Mouse (Mus musculus) embryonic facial prominence, embryonic 14.5 days (tissue): ENCODE data around the gene Nbeal2. TPM values are rescaled to one million over a fixed set of nuclear protein-coding genes. Genes with fewer than 3 reads are reported as not detected.
A peak's percentile ranks its signal among the peaks of the same experiment; 100 is the strongest.

ENCODE experiments used
- ATAC-seq: fragments of 200-750 bp; cut with Nextera tagmentation; 2 replicates; pipeline ENCODE4 v1.8.0; 2017; ENCODE audit warnings: low read depth, moderate number of reproducible peaks, moderate TSS enrichment
- DNase-seq: peaks from one replicate; pipeline ENCODE4 v3.0.0-alpha.2; 2015; ENCODE audit warnings: low spot score
- H3K27ac ChIP-seq: fragments of 300-500 bp; sonication (generic); replicated peaks from 2 replicates; pipeline ENCODE4 v1.5.1; 2014; ENCODE audit warnings: low read depth, mild to moderate bottlenecking, low read length, moderate library complexity
- H3K27me3 ChIP-seq: fragments of 300-500 bp; sonication (generic); replicated peaks from 2 replicates; pipeline ENCODE4 v1.6.1; 2014; ENCODE audit warnings: low read length; ENCODE audit not compliant: control insufficient read depth, insufficient read depth
- H3K36me3 ChIP-seq: fragments of 300-500 bp; sonication (generic); 2 replicates; pipeline ENCODE4 v1.6.1; 2014; ENCODE audit warnings: low read length, mixed read lengths; ENCODE audit not compliant: control insufficient read depth, insufficient read depth
- H3K4me1 ChIP-seq: fragments of 300-500 bp; sonication (generic); 2 replicates; pipeline ENCODE4 v1.6.1; 2014; ENCODE audit warnings: antibody characterized with exemption, low read length; ENCODE audit not compliant: control insufficient read depth, insufficient read depth
- H3K4me2 ChIP-seq: fragments of 300-500 bp; sonication (generic); 2 replicates; pipeline ENCODE4 v1.6.1; 2014; ENCODE audit warnings: low read depth, mild to moderate bottlenecking, low read length, moderate library complexity, mixed read lengths
- H3K4me3 ChIP-seq: fragments of 300-500 bp; sonication (generic); 2 replicates; pipeline ENCODE4 v1.5.1; 2014; ENCODE audit warnings: low read depth, mild to moderate bottlenecking, low read length
- H3K9ac ChIP-seq: fragments of 300-500 bp; sonication (generic); 2 replicates; pipeline ENCODE4 v1.6.1; 2014; ENCODE audit warnings: low read depth, mild to moderate bottlenecking, low read length, moderate library complexity, mixed read lengths
- H3K9me3 ChIP-seq: fragments of 300-500 bp; sonication (generic); 2 replicates; pipeline ENCODE4 v1.6.1; 2016; ENCODE audit warnings: low read length; ENCODE audit not compliant: control insufficient read depth
- WGBS: fragments of 180-500 bp; shearing (Covaris S2); extraction: QIAGEN DNeasy Blood & Tissue Kit; methylation state at CpG from one replicate; pipeline ENCODE4 v1.1.7; 2014; 5-methylcytosine and 5-hydroxymethylcytosine counted together
- polyA plus RNA-seq: library from polyadenylated mRNA; unstranded; fragments of >200 nt; fragmentation: Nextera tagmentation; extraction: Ambion mirVana; gene quantifications from 2 replicates; pipeline ENCODE4 v1.2.1, GENCODE M21; 2014

Gene Nbeal2
- polyA plus RNA-seq, 1 experiment from 2014 or later, result 3.6 TPM

DNA sequence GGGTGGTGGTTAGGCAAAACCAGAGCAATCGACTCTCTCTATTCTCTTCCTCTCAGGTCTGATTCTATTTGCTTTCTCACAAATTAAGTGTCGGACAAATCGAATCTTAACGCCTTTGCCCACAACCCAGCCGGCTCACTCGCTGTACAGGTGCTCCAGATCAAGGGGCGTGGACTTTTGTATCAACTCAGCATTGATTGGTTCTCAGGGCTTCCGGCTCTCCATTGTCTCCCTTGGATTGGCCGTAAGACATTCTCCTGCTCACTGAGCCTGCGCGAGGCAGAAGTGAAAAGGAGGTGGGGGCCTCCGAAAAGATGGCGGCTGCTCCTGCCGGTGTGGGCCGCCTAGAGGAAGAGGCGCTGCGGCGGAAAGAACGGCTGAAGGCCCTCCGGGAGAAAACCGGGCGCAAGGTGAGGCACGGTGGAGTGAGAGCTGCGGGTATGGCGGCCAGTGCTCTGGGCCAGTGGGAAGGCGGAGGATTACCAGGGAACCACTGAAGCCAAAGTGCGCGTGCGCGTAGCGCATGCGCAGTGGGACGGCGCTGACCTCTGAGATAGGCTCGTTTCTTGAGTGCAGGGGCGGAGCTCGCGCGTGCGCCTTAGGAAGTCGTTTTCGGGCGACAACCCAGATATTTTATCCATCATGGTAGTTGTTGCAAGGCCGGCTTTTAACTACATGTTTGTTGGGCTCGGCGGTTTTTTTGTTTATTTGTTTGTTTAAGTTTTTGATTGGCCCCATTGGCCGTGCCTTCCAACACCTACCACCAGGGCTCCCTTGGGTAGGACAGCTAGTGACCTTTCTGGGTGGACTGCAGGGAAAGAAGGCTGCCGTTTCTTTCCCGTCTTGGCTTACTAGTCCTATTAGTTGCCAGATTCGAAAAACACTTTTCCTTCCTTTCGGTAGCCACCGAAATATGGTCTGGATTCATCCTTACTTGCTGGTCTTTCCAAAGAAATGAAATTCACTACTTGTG is 2.6 kb upstream of the Nbeal2 start, which contains the start of gene Ccdc12:
TSS of gene Ccdc12 (plus strand) at position 255 of the 973 bp plus-strand sequence.
- Histone ChIP-seq H3K27ac (peak within 1 kb of the TSS; percentile 83), H3K36me3 (no peaks in the 10 kb centered on the region), H3K27me3 (peaks cover 25% of the 10 kb centered on the region), H3K4me1 (peaks cover 18% of the 10 kb centered on the region), H3K9ac (peak within 1 kb of the TSS; percentile 79), H3K4me2 (peak within 1 kb of the TSS; percentile 80), H3K9me3 (no peaks in the 10 kb centered on the region), H3K4me3 (peak within 1 kb of the TSS; percentile 70)
- DNase-seq (peak; percentile 99), ATAC-seq (peak; percentile 96)
- WGBS, result 0% methylated on average over 50 of the region's 52 CpGs

GRCm38 (mm10) chr9:110655651-110656007 is 1.7 kb upstream of the Nbeal2 start:
- Histone ChIP-seq H3K9ac (peak overlapping the region; percentile 30; the same call in 1 of the 2 replicates), H3K4me3 (peak overlapping the region; percentile 70), H3K27ac (peak overlapping the region; percentile 33; the same call in 1 of the 2 replicates), H3K27me3 (peaks cover 33% of the 10 kb centered on the region), H3K4me1 (peaks cover 18% of the 10 kb centered on the region), H3K9me3 (no peaks in the 10 kb centered on the region), H3K4me2 (peak overlapping the region; percentile 80), H3K36me3 (no peaks in the 10 kb centered on the region)
- WGBS, result 83% methylated on average over 10 of the region's 10 CpGs
- ATAC-seq, result no peak
- no peak for DNase-seq

- H3K9me3 ChIP-seq, result no peaks in the 10 kb centered on the region
- 81% methylated on average over 19 of the region's 19 CpGs for WGBS
- peaks cover 33% of the 10 kb centered on the region for H3K27me3 ChIP-seq
- DNase-seq (no peak), ATAC-seq (no peak)
- no peaks in the 10 kb centered on the region for H3K36me3 ChIP-seq
- peaks cover 18% of the 10 kb centered on the region for H3K4me1 ChIP-seq
- peak overlapping the region; percentile 98 for H3K4me2 ChIP-seq
- H3K27ac ChIP-seq, result no peak overlapping the region
- H3K9ac ChIP-seq, result 0 out of 2 replicates have a peak overlapping the region, but pooled peaks have one; percentile 19
- peak overlapping the region; percentile 64; the same call in 1 of the 2 replicates for H3K4me3 ChIP-seq
Observed at GRCm38 (mm10) chr9:110654726-110655650, 1.0 kb upstream of the Nbeal2 start.

DNA sequence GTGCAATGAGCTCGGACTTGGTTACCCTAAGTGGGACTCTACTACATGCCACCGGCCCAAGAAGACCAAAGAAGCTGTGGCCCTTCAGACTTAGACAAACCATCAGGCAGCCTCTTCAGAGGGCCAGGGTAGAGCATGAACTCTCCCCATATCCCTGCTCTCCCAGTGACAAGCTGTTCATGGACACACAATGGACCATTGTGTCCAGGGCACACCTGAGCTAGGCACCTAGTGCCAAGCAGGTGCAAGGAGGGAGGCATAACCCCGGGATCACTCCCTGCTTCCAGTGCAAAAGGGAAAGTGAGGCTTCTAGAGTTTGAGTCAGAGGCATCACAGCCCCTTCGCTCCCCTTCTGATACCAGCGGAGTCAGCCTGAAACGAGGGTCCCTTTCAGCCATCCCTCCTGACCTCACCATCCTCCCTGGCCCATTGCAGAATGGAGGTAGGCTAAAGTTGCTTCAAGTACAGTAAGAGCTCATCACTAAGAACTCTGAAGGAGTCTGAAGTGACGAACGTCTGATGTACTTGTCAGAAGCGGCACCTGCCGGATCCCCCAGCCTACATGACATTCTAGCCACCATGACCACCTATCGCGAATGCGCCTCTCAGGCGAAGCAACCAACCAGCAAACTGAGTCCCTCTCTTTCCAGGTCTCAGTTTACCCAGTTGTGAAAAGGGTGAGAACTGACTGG is 852 bp downstream of the Nbeal2 start:
- ATAC-seq, result no peak
- Histone ChIP-seq H3K4me1 (peaks cover 18% of the 10 kb centered on the region), H3K27me3 (peaks cover 33% of the 10 kb centered on the region), H3K36me3 (no peaks in the 10 kb centered on the region), H3K4me3 (peak overlapping the region; percentile 64), H3K9ac (peak overlapping the region; percentile 63), H3K9me3 (no peaks in the 10 kb centered on the region), H3K27ac (no peak overlapping the region), H3K4me2 (peak overlapping the region; percentile 98)
- DNase-seq, result no peak
- 19% methylated on average over 14 of the region's 14 CpGs for WGBS

- peak; percentile 68 for DNase-seq
- WGBS, result 28% methylated on average over 13 of the region's 13 CpGs
- peak overlapping the region; percentile 98 for H3K4me2 ChIP-seq
- 0 out of 2 replicates have a peak overlapping the region, but pooled peaks have one; percentile 25 for H3K27ac ChIP-seq
- H3K27me3 ChIP-seq, result peaks cover 33% of the 10 kb centered on the region
- H3K9ac ChIP-seq, result no peak overlapping the region
- H3K4me3 ChIP-seq, result peak overlapping the region; percentile 64; the same call in 1 of the 2 replicates
- no peaks in the 10 kb centered on the region for H3K9me3 ChIP-seq
- ATAC-seq, result no peak
- H3K36me3 ChIP-seq, result no peaks in the 10 kb centered on the region
- H3K4me1 ChIP-seq, result peaks cover 11% of the 10 kb centered on the region
Observed at GRCm38 (mm10) chr9:110651931-110652722, 1.8 kb downstream of the Nbeal2 start.

DNA sequence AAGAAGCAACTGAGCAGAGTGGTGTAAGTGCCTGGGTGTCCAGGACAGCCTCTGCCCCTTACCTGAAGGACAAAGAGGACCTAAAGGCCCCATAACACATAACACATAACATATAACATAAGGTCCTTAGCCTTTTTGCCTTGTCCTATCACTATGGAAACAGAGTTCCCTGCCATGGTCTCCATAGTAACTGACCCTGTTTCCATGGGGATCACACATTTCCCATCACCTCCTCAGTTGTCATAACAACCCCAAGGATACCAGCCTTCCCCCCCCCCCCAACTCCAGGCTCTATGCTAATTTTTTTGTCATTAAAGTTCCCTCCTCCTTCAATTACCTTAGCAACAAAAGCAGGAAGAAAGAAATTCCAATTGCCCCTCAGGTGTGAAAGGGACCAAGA is 4.2 kb downstream of the Nbeal2 start:
- DNase-seq (no peak), ATAC-seq (no peak)
- H3K27ac ChIP-seq, result no peak overlapping the region
- H3K9ac ChIP-seq, result no peak overlapping the region
- H3K4me2 ChIP-seq, result no peak overlapping the region
- peaks cover 33% of the 10 kb centered on the region for H3K27me3 ChIP-seq
- H3K9me3 ChIP-seq, result no peaks in the 10 kb centered on the region
- no peak overlapping the region for H3K4me3 ChIP-seq
- H3K4me1 ChIP-seq, result peaks cover 5% of the 10 kb centered on the region; the same call in 1 of the 2 replicates
- H3K36me3 ChIP-seq, result no peaks in the 10 kb centered on the region

DNA sequence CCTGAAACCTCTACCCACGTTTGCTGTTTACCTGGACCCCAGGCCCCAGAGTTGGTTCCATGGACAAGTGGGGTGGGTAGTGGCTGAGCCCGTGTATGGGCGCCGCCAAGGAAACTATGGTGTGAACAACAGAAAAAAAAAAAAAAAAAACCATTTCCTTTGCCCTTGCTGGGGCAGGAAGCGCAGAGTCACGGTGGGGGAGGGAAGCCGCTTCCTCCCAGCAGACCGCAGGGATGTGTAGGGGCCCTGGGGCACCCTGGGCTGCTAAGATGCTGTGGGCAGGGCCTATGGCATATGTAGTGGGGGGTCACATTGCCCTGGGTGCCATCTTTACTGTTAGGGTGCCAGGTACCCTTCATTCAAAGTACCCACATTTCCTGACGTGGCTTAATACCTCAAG is 8.7 kb downstream of the Nbeal2 start:
- H3K9me3 ChIP-seq, result no peaks in the 10 kb centered on the region
- DNase-seq, result no peak
- no peaks in the 10 kb centered on the region for H3K27me3 ChIP-seq
- WGBS, result 79% methylated on average over 8 of the region's 9 CpGs
- no peak for ATAC-seq
- H3K4me1 ChIP-seq, result no peaks in the 10 kb centered on the region
- no peak overlapping the region for H3K27ac ChIP-seq
- H3K4me2 ChIP-seq, result no peak overlapping the region
- no peak overlapping the region for H3K9ac ChIP-seq
- H3K36me3 ChIP-seq, result no peaks in the 10 kb centered on the region
- H3K4me3 ChIP-seq, result no peak overlapping the region
